Mouse (Mus musculus): Measurements from ENCODE around the gene Msi2.

Gene Msi2

DNA sequence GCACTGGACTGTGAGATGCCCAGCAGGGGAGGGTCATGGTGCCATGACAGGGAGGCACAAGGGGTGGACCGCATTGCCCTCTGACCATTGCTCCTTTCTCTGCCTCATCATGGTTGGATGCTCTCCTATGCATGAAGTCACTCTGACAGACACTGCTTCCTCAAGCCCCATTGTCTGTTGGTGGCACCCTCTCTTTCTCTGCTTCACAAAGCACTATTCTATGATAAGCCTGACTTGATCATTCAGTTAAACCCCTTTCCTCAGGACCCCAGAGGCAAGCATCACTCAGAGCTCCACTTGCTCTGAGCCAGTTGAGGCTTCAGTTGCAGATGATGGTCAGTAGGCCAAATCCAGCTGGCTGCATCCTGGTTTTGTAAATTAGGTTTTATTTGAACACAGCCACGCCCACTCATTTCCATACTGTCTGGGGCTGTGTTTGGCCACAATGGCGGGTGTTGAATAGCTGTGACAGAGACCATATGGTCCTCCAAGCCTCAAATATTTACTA, 311.9 kb downstream of the Msi2 start:
- DNase-seq (ENCODE audit: low spot score in 2 of 2): no peak

DNA sequence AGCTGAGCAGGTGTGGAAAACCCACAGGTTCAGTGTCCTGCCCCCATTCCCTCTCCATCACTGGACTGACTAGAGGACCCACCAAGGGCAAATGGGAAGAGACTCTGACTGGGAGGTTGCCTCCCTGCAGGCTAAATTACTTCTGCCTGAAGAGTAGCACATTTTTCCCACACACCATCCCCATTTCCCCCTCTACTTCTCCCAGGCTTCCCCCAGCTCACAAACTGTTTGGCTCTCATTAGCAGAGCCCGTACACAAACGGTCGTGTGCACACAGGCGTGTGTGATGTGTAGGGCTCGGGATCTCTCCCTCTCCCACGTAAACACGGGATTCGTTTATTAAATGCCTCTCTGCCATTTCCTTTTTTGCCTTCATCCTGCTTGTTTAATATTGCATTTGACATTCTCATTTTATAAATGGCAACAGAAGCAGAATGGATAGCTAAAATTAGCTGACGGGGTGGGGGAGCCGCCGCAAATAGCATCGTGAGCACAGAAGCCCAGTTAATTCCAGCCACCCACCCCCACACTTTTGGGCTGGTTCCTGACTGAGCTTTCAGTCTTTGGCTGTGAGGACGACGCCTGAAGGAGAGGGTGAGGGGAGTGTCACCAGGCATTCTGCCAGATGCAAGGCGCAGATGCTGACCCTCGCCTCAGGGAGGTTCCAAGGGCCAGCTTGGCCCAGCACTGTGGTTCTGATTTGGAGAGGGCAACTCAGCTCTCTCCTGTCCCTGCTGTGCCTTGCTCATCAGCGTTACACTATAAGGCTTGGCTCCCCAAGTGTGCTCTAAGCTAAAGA, 313.3 kb downstream of the Msi2 start:
- no peak for DNase-seq (ENCODE audit: low spot score in 2 of 2)

DNA sequence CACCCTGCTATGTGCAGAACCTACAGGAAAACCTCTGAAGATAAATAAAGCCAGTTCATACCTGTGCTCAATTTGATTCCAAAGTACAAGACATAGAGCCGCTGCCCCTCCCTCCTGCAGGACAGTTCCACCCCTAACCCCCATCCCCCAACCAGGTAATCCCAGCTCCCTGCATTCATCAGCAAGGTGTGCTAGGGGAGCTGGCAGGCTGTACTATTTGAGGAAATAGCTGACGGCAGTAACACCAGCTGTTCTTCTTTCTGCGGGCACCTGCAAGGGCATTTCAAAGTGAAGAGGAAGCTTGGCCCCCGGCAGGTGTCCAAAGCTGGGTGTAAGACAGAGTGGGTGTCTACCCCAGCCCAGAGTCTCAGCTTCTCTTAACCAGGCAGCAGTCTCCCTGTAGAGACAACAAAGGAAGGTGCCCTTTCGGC, 314.1 kb downstream of the Msi2 start:
- no peak for DNase-seq (ENCODE audit: low spot score in 2 of 2)

DNA sequence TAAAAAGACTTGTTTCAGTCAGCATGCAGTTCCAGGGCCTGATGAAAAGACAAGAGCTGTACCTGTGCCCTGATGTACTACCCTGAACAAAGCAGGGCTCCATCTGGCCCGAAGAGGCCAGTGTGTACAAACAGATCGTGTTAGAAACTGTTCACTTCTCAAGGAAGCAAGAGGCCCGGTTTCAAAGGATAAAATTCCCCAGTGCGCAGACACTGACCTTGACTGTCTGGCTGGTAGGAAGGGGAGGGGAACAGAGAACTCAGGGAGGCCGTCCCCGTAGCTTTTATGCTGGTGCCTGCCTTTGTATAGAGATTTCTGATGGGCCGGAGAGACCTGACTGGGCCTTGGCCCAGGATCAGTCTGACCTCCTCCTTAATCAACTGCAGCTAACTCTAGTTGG, 316.0 kb downstream of the Msi2 start:
- DNase-seq (ENCODE audit: low spot score in 2 of 2): no peak

DNA sequence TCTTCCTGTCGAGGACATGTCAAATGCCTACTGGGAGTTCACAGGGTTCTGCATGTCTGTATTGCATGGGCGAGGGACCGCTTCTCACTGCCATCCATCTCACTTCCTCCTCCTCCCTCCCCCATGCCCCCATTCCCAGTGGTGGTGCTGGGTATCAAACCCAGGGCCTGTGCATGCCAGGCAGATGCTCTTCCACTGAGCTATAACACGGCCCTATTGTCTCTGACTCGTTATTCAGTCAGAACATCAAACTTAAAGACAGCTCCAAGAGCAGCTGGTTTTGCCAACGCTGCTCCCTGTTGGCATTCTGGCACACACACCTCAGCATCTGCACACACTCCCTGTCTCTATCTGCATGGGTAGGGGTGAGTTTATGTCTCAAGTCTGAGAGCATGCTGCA, 317.0 kb downstream of the Msi2 start:
- no peak for DNase-seq (ENCODE audit: low spot score in 2 of 2)

DNA sequence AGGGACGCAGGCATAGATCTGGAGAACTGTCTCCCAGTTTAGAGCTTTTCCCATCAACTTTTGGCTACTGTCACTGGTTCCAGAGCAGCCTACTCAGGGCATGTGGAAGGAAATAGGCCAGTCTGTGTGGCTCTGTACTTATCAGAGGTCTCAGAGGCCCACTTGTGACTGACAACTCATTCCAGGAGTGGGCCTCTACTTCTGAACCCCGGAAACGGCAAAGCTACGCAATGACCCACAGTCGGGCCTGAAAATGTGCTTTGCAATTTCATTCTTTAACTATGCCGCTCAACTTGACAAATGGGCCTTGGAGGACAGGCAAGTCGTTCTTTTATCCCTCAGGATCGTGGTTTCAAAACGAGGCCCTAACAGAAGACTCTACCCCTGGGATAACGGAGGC, 317.4 kb downstream of the Msi2 start:
- DNase-seq (ENCODE audit: low spot score in 2 of 2): no peak

DNA sequence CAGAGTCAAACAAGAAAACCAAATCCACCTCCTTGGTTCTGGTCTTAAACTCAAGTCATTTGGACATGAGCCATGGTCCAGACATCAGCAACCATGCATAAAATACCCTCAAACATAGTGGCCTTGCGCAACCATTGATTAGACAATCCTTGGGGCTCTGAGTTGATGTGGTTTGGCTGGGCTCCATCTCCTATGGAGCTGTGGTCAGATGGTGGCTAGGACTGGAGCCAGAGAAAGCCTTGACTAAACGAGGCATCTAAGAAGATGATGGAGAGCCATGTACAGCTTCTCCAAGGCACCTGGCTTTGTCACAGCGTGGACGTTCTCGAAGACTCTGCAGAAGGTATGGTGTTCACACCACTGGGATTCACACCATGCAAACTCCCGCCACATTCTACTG, 318.1 kb downstream of the Msi2 start:
- no peak for DNase-seq (ENCODE audit: low spot score in 2 of 2)

DNA sequence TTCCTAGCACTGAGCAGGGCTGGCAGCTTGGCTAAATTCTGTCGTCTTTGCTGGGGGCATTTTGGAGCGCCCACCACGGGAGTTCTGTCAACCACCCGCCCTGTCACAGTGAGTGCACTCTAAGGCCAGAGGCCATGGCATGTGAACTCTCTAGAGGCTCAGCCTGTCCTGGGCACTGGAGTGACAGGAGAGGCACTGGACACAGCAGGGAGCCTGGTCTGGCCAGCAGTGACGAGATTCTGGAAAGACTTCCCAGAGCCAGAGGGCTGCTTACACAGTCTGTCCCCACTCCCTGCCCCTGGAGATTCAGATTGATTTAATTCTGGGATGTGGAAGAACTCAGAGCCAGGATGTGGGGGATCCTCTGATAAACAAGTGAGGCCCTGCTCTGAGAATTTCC, 318.9 kb downstream of the Msi2 start:
- DNase-seq (ENCODE audit: low spot score in 2 of 2): no peak

DNA sequence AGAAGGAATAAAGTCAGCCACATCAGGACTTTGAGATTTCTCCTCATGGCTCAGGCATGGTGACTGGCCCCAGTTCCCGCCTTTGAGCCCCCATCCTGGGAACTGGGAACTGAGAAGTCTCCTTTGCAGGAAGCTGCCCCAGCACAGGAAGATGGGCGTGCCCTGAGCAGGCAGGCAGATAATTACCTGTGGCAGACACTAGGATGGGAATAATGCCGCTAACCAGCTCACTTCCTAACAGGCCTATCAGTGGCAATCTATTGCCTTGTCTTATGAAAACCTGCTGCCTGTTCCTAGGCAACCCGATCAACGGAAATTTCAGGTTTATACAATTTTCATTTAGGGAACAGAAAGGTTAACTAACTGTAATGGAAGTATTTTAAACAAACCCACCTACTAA, 319.3 kb downstream of the Msi2 start:
- no peak for DNase-seq (ENCODE audit: low spot score in 2 of 2)

DNA sequence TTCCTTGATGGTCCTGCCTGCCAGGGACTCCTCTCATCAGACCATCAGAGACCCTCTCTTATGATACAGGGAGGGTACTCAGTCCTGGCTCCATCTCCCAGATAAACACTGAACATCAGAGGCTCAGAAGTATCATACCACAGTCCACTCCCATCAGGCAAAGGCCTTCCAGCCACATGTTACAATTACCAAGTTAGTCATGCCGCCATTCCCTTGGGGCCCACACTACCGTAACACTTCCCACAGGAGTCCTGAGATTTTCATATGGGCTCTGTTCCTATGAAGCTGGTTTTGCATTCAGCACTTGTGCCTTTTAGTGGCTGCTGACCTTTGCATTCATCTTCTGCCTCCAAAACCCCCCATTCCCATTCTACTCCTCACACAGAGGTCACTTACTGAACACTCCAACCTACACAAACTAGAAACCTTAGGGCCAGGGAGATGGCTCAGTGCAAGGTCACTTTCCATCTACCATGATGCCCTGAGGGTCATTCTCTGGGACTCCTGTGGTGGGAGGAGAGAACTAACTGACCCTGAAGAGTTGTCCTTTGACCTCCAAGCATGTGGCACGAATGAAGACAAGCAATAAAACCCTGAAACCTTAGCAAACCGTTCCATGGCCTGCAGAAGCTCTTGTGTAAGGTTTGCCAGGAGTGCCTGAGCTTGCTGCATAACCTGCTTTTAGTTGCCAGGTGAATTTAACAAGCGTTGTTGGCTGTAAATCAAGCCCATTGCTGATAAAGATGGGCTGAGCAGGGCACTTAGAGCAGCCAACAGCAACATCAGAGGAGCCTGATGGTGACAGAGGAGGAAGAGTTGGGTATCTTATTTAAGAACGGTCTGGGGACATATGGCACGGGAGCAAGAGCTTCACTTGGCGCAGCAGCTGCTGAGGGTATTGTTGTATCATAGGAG, 323.0 kb downstream of the Msi2 start:
- no peak for DNase-seq (ENCODE audit: low spot score in 2 of 2)

DNA sequence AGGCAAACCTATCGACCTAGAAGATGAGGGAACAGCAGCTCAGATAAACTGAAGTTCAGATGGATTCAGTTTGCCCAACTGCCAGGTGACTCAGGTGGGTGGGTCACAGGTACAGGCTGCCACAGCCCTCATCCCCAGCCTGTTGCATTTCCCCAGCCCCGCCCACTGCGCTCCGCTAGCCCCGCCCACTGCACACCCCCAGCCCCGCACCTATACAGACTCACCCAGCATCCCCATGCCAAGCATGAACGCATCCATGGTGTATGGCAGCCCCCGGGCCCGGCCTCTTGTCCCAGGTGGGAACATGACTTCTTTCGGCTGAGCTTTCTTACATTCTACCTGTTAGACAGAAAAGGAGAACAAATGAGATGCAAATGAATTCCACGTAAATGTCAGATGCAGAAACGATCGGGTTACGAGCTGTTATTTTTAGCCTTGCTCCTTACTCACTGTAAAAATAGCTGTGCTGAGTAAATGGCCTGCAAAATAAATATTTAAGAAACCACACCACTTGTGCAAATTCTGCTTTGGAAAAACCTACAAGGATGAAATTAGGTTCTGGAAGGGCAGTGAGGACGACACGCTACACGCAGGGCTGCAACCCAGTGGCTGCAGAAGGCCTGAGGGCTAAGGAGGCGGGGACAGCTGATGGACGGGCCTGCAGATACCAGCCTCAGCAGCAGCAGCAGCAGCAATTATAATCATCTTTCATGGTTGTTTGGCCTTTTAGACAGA, 323.8 kb downstream of the Msi2 start:
- DNase-seq (ENCODE audit: low spot score in 2 of 2): peak in 1 of 2 experiments; percentile 16

DNA sequence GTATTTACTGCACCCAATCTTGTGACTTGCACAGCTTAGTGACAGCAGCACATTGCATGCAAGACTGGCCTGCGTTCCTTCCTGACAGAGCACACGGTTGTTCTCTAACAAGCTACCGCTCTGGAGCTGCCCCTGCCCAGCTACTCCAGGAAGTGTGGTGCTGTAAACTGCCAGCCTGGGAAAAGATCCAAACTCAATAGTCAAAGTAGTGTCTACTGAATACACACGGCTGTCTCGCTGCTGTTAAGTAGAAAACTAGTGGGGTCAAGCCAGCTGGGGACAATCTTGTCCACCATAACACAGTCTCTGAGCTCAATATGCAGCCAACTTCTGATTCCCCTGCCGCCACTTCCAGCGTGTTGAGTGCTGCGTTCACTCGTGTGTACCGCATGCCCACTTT, 325.6 kb downstream of the Msi2 start:
- DNase-seq (ENCODE audit: low spot score in 2 of 2): no peak

DNA sequence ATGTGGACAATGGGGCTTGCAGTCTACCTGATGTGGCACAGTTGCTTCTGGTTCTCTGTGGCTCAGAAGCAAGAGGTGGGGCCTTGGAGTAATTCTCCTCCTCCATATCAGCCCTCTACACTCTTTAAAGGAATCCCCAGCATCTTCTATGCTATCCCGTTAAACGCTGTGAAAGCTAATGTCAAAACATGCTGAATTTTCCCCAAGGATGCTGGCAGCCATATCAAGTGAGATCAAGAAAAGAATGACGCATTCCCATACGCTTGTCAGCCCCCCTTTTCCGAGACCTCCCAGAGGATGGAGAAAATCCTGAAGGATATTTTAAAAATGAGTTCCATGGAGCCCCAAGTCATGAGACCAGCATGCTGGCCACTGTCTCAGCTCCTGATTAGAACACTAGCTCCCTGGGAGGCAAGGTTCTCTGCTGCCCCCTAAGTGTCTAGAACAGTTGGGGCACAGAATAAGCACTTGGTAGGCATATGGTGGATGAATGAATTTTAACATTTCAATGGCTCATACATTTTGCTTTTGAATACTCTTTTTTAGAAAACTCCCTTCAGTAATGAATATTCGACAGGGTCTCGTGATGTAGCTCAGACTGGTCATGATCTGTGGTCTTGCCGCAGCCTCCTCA, 327.0 kb downstream of the Msi2 start:
- no peak for DNase-seq (ENCODE audit: low spot score in 2 of 2)

DNA sequence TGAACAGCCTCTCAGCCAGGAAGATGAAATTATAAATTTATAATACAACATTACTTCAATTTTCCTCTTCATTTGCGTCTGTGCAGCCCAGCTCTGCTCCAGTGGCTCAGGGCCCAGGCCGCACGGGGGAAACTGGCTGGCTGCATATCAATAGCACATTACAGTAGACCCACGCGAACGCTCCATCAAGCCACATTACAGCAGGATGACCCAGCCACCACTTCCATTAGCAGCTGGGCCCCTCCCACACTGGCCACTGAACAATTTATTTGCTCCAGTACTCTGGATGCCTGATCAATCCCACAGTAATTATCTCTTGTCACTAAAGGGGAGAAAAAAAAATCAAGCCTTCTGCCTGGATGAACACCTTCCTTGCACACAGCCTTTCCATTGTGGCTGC, 328.8 kb downstream of the Msi2 start:
- no peak for DNase-seq (ENCODE audit: low spot score in 2 of 2)

DNA sequence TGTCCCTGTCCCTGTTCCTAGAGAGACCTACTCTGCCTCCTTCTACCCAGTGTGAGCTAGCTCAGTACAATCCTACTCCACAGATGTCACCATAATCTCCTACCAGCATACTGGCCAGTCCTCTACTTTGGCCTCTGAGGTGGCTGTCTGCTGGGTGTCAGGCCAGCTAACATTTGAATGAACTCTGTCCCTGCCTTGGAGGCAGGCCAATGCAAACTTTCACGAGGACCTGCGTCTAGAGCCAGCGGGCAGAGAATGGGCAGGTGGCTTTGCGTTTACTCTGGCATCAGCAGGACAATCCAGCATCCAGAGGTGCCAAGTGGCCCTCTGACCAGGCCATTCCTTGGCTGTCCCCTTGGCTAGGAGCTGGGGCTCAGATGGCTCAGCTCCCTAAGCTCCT, 331.4 kb downstream of the Msi2 start:
- DNase-seq (ENCODE audit: low spot score in 2 of 2): no peak

DNA sequence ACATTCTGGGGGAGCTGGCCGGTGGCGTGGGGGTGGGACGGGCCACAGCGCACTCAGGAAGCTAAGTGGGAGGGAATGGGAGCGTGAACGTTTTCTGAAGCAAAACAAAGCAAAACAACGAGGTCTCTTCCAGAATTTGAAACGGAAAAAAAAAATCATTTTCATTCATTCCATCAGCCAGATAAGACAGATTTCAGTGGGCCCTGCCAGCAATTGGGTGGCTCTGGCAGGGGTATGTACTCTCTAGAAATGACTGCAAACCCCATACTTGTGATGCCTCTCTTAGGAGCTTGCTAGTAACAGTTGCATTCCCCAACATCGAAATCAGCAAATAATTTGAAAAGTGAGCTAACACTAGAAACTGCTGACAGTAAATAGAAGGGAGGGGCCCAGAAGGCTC, 335.9 kb downstream of the Msi2 start:
- DNase-seq (ENCODE audit: low spot score in 2 of 2): no peak

DNA sequence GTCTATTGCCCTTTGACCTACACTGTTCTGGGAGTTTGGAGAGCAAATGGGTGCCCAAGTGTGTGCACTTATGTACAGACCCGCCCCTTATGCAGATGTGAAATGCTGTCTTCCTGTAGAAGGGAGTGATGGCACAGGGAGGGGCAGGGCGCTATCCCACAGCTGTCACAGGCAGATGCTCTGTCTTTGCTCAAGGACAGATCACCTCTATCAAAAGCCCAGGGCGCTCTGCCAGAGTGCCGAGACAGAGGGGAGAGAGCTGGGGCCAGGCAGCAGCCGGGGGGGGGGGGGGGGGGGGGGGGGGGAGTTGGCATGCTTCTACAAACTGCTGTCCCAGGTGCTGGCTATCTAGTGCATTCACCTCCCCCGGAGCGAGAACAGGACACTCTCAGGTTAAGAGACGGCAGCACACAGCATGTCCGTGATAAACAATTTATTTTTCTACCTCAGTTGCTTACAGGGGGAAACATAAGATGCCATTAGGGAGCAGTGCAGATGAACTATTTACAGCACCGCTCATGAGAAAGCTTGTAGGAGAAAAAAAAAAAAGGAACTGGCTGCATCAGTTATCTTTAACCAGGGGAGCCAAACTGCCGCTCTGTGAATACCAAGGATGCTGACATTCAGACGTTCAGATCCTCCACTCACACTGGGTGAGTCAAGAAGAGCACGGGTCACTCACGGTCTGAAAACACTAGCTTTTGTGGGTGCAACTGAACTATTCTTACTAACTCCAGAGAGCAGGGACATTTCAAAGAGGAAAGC, 337.0 kb downstream of the Msi2 start:
- DNase-seq (ENCODE audit: low spot score in 2 of 2): no peak

DNA sequence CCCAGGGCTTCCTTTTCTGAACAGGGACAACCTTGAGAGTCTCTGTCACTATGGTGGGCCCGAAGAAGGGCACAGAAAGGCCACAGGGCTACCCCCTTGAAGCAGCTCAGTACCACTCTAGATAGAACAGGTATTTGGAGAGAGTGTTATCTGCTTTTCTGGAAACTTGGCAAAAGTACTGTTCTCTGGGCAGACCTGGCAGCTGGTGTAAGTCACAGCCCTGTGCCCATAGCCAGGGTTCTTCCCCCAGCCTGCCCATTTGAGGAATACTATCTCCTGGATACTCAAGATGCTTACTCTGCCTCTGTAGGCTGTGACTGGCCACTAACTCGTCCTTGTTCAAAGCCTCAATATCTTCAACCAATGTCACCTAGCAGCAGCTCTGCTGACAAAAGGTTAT, 338.7 kb downstream of the Msi2 start:
- DNase-seq (ENCODE audit: low spot score in 2 of 2): no peak

DNA sequence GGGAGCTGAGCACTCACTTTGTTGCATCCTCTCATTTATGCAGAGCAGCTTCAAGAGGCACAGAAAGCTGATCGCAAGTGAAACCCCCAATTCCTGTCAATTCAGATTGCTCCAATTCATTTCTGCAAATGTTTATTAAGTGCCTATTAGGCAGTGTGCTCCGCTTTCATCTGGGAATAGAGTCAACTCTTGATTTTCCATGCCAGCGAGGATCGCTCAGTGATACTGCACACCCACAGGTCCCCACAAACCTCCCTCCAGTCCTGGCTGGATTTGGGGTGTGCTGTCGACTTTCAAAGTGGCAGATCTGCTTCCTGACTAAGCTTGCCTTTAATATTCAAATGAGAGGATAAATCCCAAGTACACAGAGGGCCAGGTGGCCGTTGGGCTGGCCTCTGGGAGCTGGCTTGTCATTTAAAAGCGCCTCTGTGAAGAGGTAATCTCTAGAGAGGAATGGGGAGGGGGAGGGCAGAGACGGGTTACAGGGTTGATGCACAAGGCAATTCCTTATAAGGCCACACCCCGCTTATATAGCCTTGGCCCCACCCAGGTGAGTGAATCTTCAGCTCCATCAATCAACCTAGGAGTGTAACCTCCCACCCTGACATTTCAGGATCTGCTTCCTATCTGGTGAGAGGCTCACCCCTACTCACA, 339.5 kb downstream of the Msi2 start:
- DNase-seq (ENCODE audit: low spot score in 2 of 2): no peak

DNA sequence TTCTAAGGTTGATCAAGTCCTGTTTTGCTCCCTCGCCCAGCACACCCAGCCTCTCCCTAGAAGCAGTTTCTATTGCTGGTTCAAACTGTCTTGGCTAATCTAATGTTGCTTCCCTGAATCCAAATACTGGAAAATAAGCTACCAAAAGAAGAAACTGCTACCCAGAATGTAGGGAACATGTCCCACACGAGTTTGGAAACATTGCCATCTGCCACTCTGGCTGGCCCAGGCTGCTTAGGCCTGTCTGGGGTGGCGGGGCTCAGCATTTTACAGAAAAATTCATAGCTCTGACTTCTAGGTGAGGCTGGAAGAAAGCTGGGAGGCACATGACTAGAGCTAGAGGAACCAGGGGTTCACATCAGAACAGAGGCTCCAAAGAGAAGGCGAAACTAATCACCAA, 345.7 kb downstream of the Msi2 start:
- no peak for DNase-seq (ENCODE audit: low spot score in 2 of 2)
